Mouse (Mus musculus) megakaryocyte progenitor cell, adult 5-6 weeks (primary cell): ENCODE data around the gene Frg2f1. TPM values are rescaled to one million over a fixed set of nuclear protein-coding genes. Genes with fewer than 3 reads are reported as not detected.

Source experiments
- ATAC-seq: replicated peaks from 2 replicates; pipeline ENCODE4 v1.8.0; 2016; ENCODE audit warnings: mild to moderate bottlenecking, moderate TSS enrichment, inconsistent platforms; ENCODE audit not compliant: poor library complexity
- total RNA-seq, 2 experiments: library from RNA; stranded (forward) in 1 of 2; stranded (reverse) in 1 of 2; fragments of 157-497, 149-512 nt in 1 of 2; fragments of 200-1000 nt in 1 of 2; gene quantifications; 2 replicates each; pipeline versions ENCODE4 v1.2.3 to v1.2.4; 2015 to 2017

The Frg2f1 gene
- total RNA-seq (2015) (0.44 and 0.83 TPM in 2 replicates), total RNA-seq (2017) (0.88 TPM in 1 of 2 replicates, not detected in the other)

DNA sequence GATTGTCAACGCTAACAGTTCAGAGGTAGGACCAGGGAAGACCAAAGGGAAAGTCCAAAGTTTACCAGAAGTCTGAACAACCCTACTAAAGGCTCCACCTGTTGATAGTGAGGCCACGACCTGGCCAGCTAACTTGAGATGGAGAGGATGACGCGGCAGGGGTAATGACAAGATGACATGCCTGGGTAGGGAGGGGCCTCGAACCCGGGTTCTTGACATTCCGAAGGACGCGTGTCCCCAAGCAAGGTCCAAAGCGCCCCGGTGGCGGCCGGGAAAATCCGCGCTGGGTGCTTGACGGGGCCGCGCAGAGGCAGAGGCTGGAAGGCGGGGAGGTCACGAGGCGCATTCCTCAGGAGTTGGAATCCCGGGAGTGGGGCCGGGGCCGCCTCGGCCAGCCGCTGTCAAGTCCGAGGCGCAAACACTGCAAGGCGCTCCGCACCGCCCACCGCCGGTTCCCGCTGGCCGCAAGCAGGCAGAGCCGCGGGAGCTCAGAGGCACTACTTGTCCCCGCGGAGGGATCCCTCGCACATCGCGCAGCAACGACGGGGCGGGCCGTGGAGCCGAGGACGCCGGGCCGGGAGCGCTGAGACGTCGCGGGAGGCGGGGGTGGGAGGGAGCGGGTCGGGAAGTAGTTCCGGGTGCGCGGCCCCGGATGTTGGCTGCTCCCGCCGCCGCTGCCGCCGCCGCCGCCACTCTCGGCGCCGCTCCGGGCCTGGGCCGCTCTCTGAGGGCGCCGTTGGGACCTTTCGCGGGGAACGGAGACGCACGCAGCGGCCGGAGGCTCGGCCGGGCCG, at the start of gene Frg2f1:
Gene Frg2f1, minus strand, starts transcription at position 499 of the 794 bp plus-strand sequence.
- peak; percentile 92 for ATAC-seq

DNA sequence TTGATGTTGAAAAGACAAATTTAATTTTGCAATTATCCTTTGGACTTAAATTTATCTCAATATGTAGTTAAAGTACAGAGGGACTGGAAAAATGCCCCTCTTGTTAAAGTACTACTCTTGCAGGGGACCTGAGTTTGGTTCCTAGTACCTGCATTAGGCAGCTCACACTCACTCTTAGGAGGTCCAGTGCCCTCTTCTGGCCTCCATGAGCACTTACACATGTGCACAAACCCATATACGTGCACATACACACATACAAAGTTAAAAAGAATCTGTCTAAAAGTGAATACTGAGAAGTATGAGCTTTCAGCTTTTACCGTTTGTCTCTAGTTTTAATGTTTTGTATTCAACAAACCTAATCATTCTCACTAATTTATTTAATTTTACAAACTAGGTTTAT, 48.7 kb upstream of the Frg2f1 start:
- no peak for ATAC-seq

DNA sequence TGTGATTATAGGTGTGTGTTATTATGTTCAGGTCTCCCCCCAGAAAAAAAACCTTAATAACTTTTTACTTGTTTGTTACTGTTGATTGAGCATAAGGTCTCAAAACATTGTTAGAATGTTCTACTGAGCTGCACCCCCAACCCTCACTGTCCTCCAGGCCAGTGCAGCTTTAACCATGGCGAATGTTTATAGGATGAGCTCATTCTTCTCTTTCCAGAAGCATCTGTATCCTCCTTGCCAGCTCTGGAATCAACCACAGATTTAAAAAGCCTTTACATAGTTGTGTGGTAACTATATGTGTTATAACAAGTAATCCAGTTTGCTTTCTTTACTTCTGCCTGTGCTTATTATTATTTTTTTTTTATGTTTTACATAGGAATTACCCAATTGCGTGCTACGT, 36.1 kb upstream of the Frg2f1 start:
- ATAC-seq: no peak

DNA sequence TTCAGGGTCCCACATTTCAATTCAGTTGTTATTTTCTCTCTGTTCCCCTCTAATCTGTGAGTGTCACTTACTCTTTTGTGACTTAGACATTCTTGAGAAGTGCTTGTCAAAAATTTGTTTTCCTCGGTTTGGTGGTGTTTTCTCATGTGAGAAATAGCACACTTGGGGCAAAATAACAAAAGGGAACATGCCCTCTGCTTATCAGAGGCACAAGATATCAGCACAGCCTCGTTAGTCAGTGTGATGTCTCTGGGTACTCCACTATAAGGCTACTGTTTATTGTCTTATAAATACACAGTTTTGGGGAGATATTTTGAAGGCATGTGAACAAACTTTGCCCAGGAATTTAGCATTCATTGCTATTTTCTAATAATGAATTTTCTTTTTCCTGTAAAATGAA, 35.2 kb upstream of the Frg2f1 start:
- no peak for ATAC-seq

DNA sequence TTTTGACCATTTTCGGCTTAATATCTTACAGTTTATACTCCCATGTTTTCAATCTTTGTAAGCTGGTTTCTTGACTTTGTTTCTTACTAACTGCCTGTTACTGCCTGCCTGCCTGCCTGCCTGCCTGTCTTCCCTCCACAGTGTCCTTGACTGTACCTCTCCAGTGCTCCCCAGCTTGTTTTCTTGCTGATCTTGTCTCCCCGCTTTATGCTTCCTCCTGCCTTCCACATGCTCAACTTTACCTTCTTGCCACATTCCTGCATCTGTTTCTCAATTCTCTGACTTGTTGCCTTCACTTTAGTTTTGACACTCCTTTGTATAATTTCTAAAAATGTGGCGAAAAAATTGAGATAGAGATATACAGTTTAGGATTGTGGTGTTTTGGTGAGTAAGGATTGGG, 33.4 kb upstream of the Frg2f1 start:
- ATAC-seq: peak; percentile 54

DNA sequence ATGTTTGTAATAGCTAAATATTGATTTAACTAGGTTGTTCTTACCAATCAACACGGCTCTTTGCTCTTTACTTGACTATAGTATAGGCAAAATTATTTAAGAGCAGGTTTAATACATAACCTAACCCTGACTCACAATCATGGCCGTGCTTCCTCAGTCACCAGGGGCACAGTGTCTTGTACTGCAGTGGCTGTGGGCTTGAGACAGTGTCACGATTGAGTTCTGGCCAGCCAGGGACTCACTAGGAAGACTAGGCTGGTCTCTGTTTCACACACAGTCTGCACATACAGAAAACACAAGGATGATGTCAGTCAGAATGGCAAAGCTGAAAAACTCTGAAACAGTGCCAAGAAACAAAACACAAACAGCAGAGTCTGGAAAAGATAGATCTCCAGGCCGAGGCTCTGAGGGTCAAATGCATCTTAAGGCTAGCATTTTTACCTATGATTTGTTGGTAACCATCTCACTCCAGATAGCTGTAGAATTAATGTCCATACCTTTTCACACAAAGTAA, 27.1 kb upstream of the Frg2f1 start:
- no peak for ATAC-seq

DNA sequence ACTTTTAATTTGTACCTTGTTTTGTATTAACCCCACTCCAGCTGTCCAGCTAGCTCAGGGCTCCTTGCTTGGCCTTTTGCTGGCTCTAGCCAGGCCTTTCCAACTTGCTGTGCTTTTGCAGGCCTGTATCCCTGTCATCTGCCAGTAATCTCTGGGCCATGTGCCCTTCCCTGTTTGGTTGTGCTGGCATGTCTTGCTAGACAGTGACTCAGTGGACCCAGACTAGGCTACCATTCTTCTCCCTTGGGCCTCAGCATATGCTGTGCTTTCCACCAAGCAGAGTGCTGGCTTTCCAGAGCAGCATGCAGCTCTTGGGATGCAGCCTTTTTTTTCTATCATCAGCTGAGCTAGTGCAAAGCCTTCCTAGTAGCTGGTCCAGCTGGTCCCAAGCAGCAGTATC, 23.8 kb upstream of the Frg2f1 start:
- ATAC-seq: no peak

DNA sequence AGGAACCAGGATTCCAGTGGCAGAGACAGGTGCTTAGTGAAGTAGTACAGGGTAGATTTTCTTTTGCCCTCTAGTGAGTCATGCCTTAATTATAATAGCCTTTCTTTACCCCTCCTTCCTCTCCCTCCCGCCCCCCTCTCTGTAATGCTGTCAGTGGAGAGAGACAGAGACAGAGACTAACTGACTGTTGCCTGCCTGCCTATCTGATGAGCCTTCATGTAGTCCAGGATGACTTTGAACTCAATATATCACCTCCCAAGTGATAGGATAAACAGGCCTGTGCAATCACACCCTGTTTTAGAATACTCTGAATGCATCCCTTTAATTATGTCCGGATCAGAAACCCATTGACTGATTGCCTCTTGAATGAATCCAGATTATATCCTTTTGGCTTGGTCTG, 16.1 kb upstream of the Frg2f1 start:
- no peak for ATAC-seq

DNA sequence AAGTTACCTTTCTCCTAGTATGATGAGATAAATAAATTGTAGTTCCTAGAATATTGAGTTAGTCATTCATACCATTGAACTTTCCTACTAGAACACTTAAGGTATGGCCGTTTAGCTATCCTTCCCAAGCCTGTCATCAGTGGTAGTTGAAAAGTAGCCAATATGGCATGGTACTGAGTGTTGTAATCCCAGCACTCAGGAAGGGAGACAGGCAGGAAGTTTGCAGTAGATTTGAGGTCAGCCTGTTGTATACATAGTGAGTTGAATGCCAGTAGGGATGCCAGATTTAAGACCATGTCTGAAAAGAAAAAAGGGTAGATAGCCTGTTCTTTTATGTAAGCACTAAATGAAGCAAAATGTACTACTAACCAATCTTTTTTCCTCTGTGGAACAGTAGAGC, 11.5 kb upstream of the Frg2f1 start:
- no peak for ATAC-seq

DNA sequence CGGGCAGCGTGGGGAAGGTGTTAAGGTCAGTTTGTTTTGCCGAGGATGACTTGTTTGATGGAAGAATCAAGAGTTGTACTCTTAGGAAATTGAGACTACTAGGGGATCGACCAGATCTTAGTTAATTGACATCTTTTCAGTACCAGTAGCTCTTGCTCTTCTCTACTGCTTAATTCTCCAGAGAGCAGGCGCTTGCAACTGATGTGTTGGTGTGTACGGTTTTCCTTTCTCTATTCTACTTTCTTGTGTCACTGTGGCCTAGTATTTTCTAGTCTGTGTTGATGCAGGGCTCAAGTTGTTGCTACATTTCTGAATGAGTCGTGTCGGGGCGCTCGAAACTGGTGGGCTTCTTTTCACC, 1.2 kb upstream of the Frg2f1 start:
- no peak for ATAC-seq

DNA sequence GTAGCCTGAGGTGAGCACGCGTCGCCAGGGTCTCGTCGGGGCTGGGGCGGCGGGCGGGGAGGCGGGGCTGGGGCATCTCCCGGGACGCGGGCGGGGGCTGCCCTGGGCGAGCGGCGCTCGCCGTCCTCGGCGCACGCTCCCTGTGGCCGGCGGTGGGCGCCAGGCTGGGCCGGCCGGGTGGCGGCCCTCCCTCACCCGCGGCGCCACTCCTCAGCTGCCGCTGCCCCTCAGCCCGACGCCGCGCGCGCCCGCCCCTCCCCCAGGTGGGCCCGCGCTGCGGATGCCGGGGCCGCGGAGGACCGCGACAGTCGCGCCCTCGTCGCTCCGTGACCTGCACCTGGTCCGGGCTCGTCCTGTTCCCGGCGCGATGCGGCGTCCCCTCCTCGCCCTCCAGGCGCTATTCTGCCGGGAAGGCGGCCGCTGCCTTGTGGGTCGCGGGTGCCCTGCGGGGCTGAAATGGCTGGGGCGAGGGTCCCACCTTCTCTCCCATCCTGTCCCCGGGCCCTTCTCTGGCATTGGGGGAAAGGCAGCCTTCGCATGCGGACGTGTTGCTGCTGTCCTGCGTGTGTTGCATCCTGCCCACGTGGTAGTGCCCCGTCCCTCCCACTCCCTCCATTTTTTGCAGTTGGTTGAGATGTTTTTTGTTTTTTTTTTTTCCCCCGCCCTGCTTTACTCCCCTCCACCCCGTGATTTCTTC, 655 bp upstream of the Frg2f1 start:
- ATAC-seq: peak; percentile 47

DNA sequence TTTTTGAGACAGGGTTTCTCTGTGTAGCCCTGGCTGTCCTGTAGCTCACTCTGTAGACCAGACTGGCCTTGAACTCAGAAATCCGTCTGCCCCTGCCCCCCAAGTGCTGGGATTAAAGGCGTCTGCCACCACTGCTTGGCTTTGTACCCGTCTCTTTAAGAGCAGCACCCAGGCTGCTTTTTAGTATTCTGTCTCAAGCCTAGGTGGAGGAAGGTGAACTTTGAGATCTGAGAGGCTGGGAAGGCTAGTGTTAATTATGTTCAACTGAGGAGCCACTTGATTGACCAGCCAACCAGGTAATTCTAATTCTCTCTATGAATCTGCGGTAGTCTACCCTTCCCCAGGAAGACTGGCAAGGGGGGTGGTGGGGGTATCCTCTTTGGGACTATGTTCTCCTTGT, 1.9 kb downstream of the Frg2f1 start:
- no peak for ATAC-seq

DNA sequence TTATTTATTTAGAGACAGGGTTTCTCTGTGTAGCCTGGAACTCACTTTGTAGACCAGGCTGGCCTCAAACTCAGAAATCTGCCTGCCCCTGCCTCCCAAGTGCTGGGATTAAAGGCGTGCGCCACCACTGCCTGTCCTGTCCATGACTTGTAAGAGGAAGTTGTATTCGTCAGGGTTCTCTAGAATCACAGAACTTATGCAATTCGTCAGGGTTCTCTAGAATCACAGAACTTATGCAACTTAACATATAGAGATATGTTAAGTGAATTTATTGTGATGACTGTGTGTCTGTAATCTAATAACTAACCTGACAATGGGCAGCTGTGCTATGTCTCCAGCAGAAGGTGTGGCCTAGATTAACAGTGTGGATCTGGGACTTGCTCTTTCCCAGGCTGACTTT, 2.7 kb downstream of the Frg2f1 start, which contains the start of gene Foxj3:
Gene Foxj3, plus strand, starts transcription at position 390 of the 400 bp plus-strand sequence.
- ATAC-seq: peak; percentile 23; the same call in 1 of the 2 replicates

DNA sequence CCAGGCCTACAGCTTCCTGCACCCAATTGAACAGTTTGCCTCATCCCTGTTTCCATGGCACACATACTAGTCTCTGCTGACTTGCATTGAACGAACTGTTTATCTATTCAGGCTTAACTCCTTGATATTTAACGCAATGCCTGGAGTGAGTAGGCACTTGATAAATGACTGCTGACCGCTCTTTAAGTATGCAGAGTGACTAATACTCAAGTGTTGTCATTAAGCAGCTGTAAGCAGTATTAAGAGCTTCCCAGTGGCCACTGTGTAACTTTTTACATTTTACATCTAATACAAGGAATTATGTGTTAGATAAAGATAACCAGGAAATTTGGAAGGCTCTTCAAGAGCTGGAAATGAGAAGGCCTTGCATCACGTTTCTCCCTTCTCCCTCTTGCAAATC, 4.2 kb downstream of the Frg2f1 start:
- ATAC-seq: no peak

DNA sequence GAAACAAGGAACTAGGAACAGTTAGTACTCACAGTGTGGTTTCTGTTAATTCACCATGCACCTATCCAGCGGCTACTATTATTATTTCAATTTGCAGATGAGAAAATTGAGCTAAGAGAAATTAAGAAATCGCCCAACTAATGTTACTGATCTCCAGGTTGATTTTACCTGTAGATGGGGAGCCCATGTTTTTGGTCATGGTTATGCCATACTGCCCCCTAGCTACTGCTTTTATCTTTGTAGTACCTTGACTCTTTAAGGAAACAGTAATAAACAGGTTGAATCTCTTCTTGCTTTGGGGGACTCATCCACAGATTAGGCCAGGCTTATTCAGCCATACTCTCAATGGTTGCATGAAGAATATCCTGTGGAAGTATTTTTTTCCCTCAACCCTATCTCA, 7.5 kb downstream of the Frg2f1 start:
- 0 out of 2 replicates have a peak, but pooled peaks have one; percentile 29 for ATAC-seq

DNA sequence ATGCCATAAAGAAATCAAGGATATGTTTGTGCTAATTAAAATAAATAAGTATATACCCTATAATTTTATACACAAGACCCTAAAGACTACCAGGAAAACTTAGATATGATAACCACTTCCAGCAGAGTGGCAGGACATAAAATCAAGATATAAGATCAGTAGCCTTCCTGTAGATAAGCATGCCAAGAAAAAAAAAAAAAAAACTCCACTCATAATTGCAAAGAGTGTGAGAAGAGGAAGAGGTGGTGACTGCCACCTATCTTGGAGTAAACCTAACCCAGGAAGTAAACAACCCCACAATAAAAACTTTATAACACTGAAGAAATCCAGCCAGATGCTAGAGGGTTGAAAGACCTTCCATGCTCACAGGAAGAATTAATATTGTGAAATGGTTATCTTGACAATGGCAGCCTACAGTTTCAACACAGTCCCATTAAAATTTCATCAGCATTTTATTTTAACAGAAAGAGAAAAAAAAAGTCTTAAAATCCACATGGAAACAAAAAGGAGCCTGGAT, 12.9 kb downstream of the Frg2f1 start:
- ATAC-seq: peak; percentile 11; the same call in 1 of the 2 replicates

DNA sequence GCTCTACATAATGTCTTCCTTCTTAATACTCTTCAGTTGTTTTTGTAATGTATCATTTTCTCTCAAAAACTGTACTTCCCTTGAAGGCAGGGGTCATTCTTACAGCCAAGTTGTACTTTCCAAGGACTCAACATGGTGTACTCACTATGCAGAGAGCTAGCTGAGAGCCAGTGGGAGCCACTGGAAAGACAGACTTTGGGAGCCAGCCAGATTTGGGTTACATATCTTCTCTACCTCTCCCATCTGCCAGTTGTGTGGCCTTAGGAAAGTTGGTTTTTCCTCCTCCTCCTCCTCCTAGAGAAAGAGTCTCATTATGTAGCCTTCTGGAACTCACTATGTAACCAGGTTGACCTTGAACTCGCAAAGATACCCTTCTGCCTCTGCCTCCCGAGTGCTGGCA, 14.9 kb downstream of the Frg2f1 start:
- ATAC-seq: no peak

DNA sequence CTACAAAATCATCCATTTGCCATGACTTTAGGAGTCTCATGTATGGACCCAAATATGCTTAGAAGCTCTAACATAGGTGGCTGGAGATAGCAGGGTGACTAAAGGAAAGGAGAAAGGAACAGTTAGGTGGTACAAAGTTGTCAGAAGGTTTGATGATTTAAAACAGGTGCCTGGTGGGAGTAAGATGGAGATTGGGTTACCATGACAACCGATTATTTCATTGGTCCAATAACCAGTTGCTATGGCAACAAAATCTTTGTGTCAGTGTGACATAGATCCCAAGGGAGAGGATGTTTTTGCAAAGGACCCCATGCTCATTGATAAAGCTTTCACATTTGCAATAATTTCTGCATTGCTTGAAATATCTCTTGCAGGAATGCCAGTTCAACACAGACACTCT, 15.3 kb downstream of the Frg2f1 start:
- no peak for ATAC-seq

DNA sequence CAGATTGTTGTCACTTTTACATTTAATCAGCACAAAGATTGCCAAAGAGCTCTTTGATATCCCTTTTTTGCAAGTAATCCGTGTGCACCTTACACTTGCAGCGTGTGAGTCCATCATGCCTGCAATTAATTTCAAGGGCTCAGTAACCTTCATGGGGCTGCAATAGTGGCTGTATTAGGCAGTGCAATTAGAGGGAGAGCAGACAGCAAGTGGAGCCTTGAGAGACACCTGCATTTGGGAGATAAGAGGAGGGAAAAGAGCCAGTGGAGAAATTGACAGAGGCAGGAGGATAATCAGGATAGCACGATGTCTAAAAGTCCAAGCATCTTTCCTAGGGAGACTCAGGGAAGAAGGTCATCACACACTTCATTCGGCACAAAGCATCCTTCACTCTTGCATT, 15.8 kb downstream of the Frg2f1 start:
- no peak for ATAC-seq

DNA sequence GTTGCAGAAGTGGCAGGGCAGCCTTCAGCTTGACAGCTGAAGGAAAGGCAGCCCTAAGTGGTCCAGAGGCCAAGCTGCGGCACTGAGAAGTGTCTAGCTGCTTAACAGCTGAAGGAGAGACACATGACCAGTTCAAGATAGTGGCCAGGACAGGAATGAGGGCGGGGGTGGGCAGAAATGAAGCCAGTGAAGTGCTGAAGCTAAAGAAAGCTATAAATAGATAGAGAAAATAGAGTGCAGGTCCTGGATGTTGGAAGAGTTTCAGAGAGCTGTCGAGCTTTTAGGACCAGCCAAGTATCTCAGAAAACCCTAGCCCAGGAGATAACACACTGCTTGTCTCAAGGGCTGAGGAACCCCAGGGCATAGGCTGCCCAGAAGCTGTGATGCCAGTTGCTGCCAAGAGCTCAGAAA, 26.6 kb downstream of the Frg2f1 start:
- ATAC-seq: no peak

DNA sequence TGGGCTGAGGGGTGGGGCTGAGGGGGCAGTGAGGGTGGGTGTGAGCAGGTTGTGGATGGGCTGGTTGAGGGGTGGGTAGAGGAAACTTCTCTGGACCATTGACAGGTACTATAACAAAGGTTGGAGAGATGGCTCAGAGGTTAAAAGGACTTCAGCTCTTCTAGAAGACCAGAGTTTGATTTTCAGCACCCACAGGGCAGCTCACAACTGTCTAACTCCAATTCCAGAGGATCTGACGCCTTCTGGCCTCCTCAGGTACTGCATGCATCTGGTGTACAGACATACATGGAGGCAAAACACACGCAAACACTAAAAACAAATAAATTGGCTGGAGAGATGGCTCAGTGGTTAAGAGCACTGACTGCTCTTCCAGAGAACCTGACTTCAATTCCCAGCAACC, 27.7 kb downstream of the Frg2f1 start:
- ATAC-seq: no peak

DNA sequence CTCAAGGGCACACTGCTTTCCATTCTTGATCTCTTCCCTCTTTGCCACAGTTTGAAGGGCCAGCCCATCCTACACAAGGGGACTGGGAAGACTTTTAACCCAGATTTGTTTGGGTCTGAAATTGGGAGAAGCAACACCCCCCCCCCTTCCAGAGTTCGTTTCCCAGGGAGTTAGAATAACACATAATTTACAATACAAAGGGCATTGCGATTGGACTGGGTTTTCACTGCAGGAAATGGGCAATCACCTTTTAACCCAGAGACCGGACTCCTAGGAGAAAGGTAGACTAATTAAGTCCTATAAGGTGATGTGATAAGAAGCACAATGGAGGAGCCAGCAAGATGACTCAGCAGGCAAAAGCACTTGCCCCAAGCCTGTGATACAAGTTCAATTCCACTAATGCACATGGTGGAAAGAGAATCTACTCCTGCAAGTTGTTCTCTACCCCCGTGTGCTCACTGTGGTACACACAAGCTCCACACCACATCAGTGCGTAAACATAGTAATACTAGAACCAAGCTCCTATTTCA, 40.9 kb downstream of the Frg2f1 start:
- no peak for ATAC-seq
